Mouse (Mus musculus) limb, embryonic 12.5 days (tissue): ENCODE results near the gene Tcea2. TPM values are rescaled to one million over a fixed set of nuclear protein-coding genes. Genes with fewer than 3 reads are reported as not detected.
A peak's percentile ranks its signal among the peaks of the same experiment; 100 is the strongest.

Source experiments
- ATAC-seq: fragments of 200-750 bp; cut with Nextera tagmentation; 2 replicates; pipeline ENCODE4 v1.8.0; 2017; ENCODE audit warnings: low read depth, moderate TSS enrichment; ENCODE audit not compliant: insufficient number of reproducible peaks, insufficient read depth, low FRiP score, low TSS enrichment
- H3K27ac ChIP-seq: fragments of 300-500 bp; sonication (generic); 2 replicates; pipeline ENCODE4 v1.5.1; 2016; ENCODE audit warnings: mild to moderate bottlenecking, moderate library complexity
- H3K27me3 ChIP-seq: fragments of 300-500 bp; sonication (generic); 2 replicates; pipeline ENCODE4 v1.6.1; 2016; ENCODE audit warnings: mild to moderate bottlenecking, moderate library complexity
- H3K36me3 ChIP-seq: fragments of 300-500 bp; sonication (generic); 2 replicates; pipeline ENCODE4 v1.6.1; 2016; ENCODE audit warnings: mild to moderate bottlenecking, moderate library complexity
- H3K4me1 ChIP-seq: fragments of 300-500 bp; sonication (generic); replicated peaks from 2 replicates; pipeline ENCODE4 v1.6.1; 2016
- H3K4me2 ChIP-seq: fragments of 300-500 bp; sonication (generic); 2 replicates; pipeline ENCODE4 v1.6.1; 2016; ENCODE audit warnings: mild to moderate bottlenecking, moderate library complexity
- H3K4me3 ChIP-seq: fragments of 300-500 bp; sonication (generic); replicated peaks from 2 replicates; pipeline ENCODE4 v1.5.1; 2016; ENCODE audit warnings: mild to moderate bottlenecking
- H3K9ac ChIP-seq: fragments of 300-500 bp; sonication (generic); replicated peaks from 2 replicates; pipeline ENCODE4 v1.6.1; 2016; ENCODE audit warnings: mild to moderate bottlenecking, moderate library complexity
- H3K9me3 ChIP-seq: fragments of 300-500 bp; sonication (generic); 2 replicates; pipeline ENCODE4 v1.6.1; 2016; ENCODE audit warnings: mild to moderate bottlenecking, moderate library complexity
- WGBS: fragments of 180-500 bp; shearing (Covaris S2); methylation state at CpG from one replicate; pipeline ENCODE4 v1.1.7; 2016; 5-methylcytosine and 5-hydroxymethylcytosine counted together
- polyA plus RNA-seq: library from polyadenylated mRNA; unstranded; fragments of >200 nt; fragmentation: Nextera tagmentation; extraction: Ambion mirVana; gene quantifications from 2 replicates; pipeline ENCODE4 v1.2.1, GENCODE M21; 2016

Gene Tcea2
- polyA plus RNA-seq, 1 experiment from 2014 or later: 31.6 TPM

- no peak overlapping the region for H3K9ac ChIP-seq
- H3K27me3 ChIP-seq: no peaks in the 10 kb centered on the region
- peaks cover 39% of the 10 kb centered on the region for H3K4me1 ChIP-seq
- no peak for ATAC-seq
- 88% methylated on average over 7 of the region's 7 CpGs for WGBS
- H3K27ac ChIP-seq: no peak overlapping the region
- no peaks in the 10 kb centered on the region for H3K9me3 ChIP-seq
- H3K4me3 ChIP-seq: no peak overlapping the region
- H3K4me2 ChIP-seq: no peak overlapping the region
- H3K36me3 ChIP-seq: peaks cover 37% of the 10 kb centered on the region
Observed at GRCm38 (mm10) chr2:181658528-181658927, 21.6 kb upstream of the Tcea2 start.

- Histone ChIP-seq H3K36me3 (peaks cover 32% of the 10 kb centered on the region), H3K27ac (no peak overlapping the region), H3K9me3 (no peaks in the 10 kb centered on the region), H3K4me1 (peaks cover 43% of the 10 kb centered on the region), H3K4me3 (no peak overlapping the region), H3K27me3 (no peaks in the 10 kb centered on the region), H3K4me2 (peak overlapping the region; percentile 15; the same call in 1 of the 2 replicates), H3K9ac (no peak overlapping the region)
- ATAC-seq: 0 out of 2 replicates have a peak, but pooled peaks have one; percentile 34
- WGBS: 44% methylated on average over 17 of the region's 17 CpGs
Observed at GRCm38 (mm10) chr2:181658930-181659555, 21.1 kb upstream of the Tcea2 start.

GRCm38 (mm10) chr2:181659609-181660055 is 20.5 kb upstream of the Tcea2 start:
- WGBS: 13% methylated on average over 9 of the region's 9 CpGs
- Histone ChIP-seq H3K27ac (no peak overlapping the region), H3K9me3 (no peaks in the 10 kb centered on the region), H3K36me3 (peaks cover 29% of the 10 kb centered on the region), H3K9ac (no peak overlapping the region), H3K4me1 (peaks cover 43% of the 10 kb centered on the region), H3K4me2 (peak overlapping the region; percentile 15; the same call in 1 of the 2 replicates), H3K27me3 (no peaks in the 10 kb centered on the region), H3K4me3 (no peak overlapping the region)
- peak; percentile 5; the same call in 1 of the 2 replicates for ATAC-seq

- ATAC-seq: no peak
- Histone ChIP-seq H3K4me3 (no peak overlapping the region), H3K36me3 (0 out of 2 replicates have a peak, but pooled peaks cover 4% of the 10 kb centered on the region), H3K4me1 (peaks cover 28% of the 10 kb centered on the region), H3K4me2 (no peak overlapping the region), H3K27ac (peak overlapping the region; percentile 68), H3K9me3 (no peaks in the 10 kb centered on the region), H3K9ac (no peak overlapping the region), H3K27me3 (peaks cover 3% of the 10 kb centered on the region)
- 76% methylated on average over 3 of the region's 3 CpGs for WGBS
Observed at GRCm38 (mm10) chr2:181662620-181663297, 17.4 kb upstream of the Tcea2 start.

- Histone ChIP-seq H3K4me1 (peaks cover 28% of the 10 kb centered on the region), H3K36me3 (0 out of 2 replicates have a peak, but pooled peaks cover 2% of the 10 kb centered on the region), H3K27me3 (peaks cover 8% of the 10 kb centered on the region), H3K9me3 (no peaks in the 10 kb centered on the region), H3K9ac (no peak overlapping the region), H3K27ac (peak overlapping the region; percentile 64), H3K4me2 (no peak overlapping the region), H3K4me3 (no peak overlapping the region)
- WGBS: 19% methylated on average over 4 of the region's 4 CpGs
- no peak for ATAC-seq
Observed at GRCm38 (mm10) chr2:181663298-181663630, 16.8 kb upstream of the Tcea2 start.

- Histone ChIP-seq H3K27ac (0 out of 2 replicates have a peak overlapping the region, but pooled peaks have one; percentile 12), H3K27me3 (peaks cover 69% of the 10 kb centered on the region), H3K36me3 (no peaks in the 10 kb centered on the region), H3K4me3 (peak overlapping the region; percentile 56), H3K4me1 (peaks cover 34% of the 10 kb centered on the region), H3K4me2 (peak overlapping the region; percentile 77), H3K9ac (peak overlapping the region; percentile 60), H3K9me3 (no peaks in the 10 kb centered on the region)
- 4% methylated on average over 54 of the region's 56 CpGs for WGBS
- no peak; the same call in 1 of the 2 replicates for ATAC-seq
Observed at GRCm38 (mm10) chr2:181670285-181670912, 9.7 kb upstream of the Tcea2 start.

GRCm38 (mm10) chr2:181670913-181671311 is 9.2 kb upstream of the Tcea2 start:
- 0 out of 2 replicates have a peak overlapping the region, but pooled peaks have one; percentile 12 for H3K27ac ChIP-seq

GRCm38 (mm10) chr2:181671326-181671725 is 8.8 kb upstream of the Tcea2 start, which contains the start of gene Sox18:
TSS of gene Sox18 (minus strand) at chr2:181671640.
- Histone ChIP-seq H3K9me3 (no peaks in the 10 kb centered on the region), H3K4me1 (peaks cover 43% of the 10 kb centered on the region), H3K27me3 (peaks cover 69% of the 10 kb centered on the region), H3K36me3 (no peaks in the 10 kb centered on the region), H3K9ac (peak within 1 kb of the TSS; percentile 60), H3K27ac (0 out of 2 replicates have a peak within 1 kb of the TSS, but pooled peaks have one; percentile 12), H3K4me2 (peak within 1 kb of the TSS; percentile 77), H3K4me3 (peak within 1 kb of the TSS; percentile 56)
- 1% methylated on average over 43 of the region's 43 CpGs for WGBS
- ATAC-seq: no peak

More at GRCm38 (mm10) chr2:181670913-181671311, 9.2 kb upstream of the Tcea2 start:
- no peaks in the 10 kb centered on the region for H3K9me3 ChIP-seq
- peaks cover 69% of the 10 kb centered on the region for H3K27me3 ChIP-seq
- peak overlapping the region; percentile 77 for H3K4me2 ChIP-seq
- ATAC-seq: no peak
- H3K9ac ChIP-seq: peak overlapping the region; percentile 60
- no peaks in the 10 kb centered on the region for H3K36me3 ChIP-seq
- peak overlapping the region; percentile 56 for H3K4me3 ChIP-seq
- H3K4me1 ChIP-seq: peaks cover 39% of the 10 kb centered on the region
- 1% methylated on average over 41 of the region's 41 CpGs for WGBS

- no peak overlapping the region for H3K9ac ChIP-seq
- WGBS: 31% methylated on average over 7 of the region's 7 CpGs
- no peak for ATAC-seq
- no peak overlapping the region for H3K27ac ChIP-seq
- H3K27me3 ChIP-seq: peaks cover 69% of the 10 kb centered on the region
- peak overlapping the region; percentile 56 for H3K4me3 ChIP-seq
- H3K36me3 ChIP-seq: no peaks in the 10 kb centered on the region
- no peaks in the 10 kb centered on the region for H3K9me3 ChIP-seq
- H3K4me1 ChIP-seq: peaks cover 45% of the 10 kb centered on the region
- peak overlapping the region; percentile 77 for H3K4me2 ChIP-seq
Observed at GRCm38 (mm10) chr2:181671984-181672383, 8.1 kb upstream of the Tcea2 start.

- Histone ChIP-seq H3K9me3 (no peaks in the 10 kb centered on the region), H3K27ac (no peak overlapping the region), H3K27me3 (peaks cover 59% of the 10 kb centered on the region), H3K4me1 (peaks cover 47% of the 10 kb centered on the region), H3K4me2 (no peak overlapping the region), H3K9ac (no peak overlapping the region), H3K36me3 (no peaks in the 10 kb centered on the region), H3K4me3 (no peak overlapping the region)
- no peak for ATAC-seq
- WGBS: 58% methylated on average over 1 of the region's 1 CpGs
Observed at GRCm38 (mm10) chr2:181673501-181673900, 6.6 kb upstream of the Tcea2 start.

- Histone ChIP-seq H3K9ac (no peak overlapping the region), H3K4me3 (no peak overlapping the region), H3K4me1 (peaks cover 56% of the 10 kb centered on the region), H3K27ac (no peak overlapping the region), H3K4me2 (no peak overlapping the region), H3K36me3 (no peaks in the 10 kb centered on the region), H3K27me3 (peaks cover 45% of the 10 kb centered on the region), H3K9me3 (no peaks in the 10 kb centered on the region)
- no peak for ATAC-seq
- 83% methylated on average over 4 of the region's 4 CpGs for WGBS
Observed at GRCm38 (mm10) chr2:181674934-181675333, 5.2 kb upstream of the Tcea2 start.
